Mouse (Mus musculus) midbrain, embryonic 16.5 days (tissue): ENCODE measurements at regions not wholly inside any gene's neighbourhood (a gene's known extent, or its start where the extent isn't known, plus 50 kb on each side); places are given as distances from the start of the nearest gene placed in this dataset.

ENCODE experiments used
- ATAC-seq: fragments of 200-750 bp; cut with Nextera tagmentation; 2 replicates; pipeline ENCODE4 v1.8.0; 2017; ENCODE audit warnings: moderate TSS enrichment
- H3K27ac ChIP-seq: fragments of 300-500 bp; sonication (generic); 2 replicates; pipeline ENCODE4 v1.5.1; 2014; ENCODE audit warnings: mild to moderate bottlenecking, low read length, mixed read lengths
- H3K27me3 ChIP-seq: fragments of 300-500 bp; sonication (generic); 2 replicates; pipeline ENCODE4 v1.6.1; 2014; ENCODE audit warnings: low read depth, low read length, mixed read lengths; ENCODE audit not compliant: control insufficient read depth, insufficient read depth
- H3K36me3 ChIP-seq: fragments of 300-500 bp; sonication (generic); 2 replicates; pipeline ENCODE4 v1.6.1; 2014; ENCODE audit warnings: mild to moderate bottlenecking, low read length, moderate library complexity, mixed read lengths; ENCODE audit not compliant: control insufficient read depth, insufficient read depth
- H3K4me1 ChIP-seq: fragments of 300-500 bp; sonication (generic); 2 replicates; pipeline ENCODE4 v1.6.1; 2014; ENCODE audit warnings: mild to moderate bottlenecking, low read length, mixed read lengths; ENCODE audit not compliant: control insufficient read depth, insufficient read depth
- H3K4me2 ChIP-seq: fragments of 300-500 bp; sonication (generic); 2 replicates; pipeline ENCODE4 v1.6.1; 2014; ENCODE audit warnings: mild to moderate bottlenecking, low read length, mixed read lengths
- H3K4me3 ChIP-seq: fragments of 300-500 bp; sonication (generic); 2 replicates; pipeline ENCODE4 v1.5.1; 2014; ENCODE audit warnings: low read depth, mild to moderate bottlenecking, low read length, moderate library complexity, mixed read lengths
- H3K9ac ChIP-seq: fragments of 300-500 bp; sonication (generic); 2 replicates; pipeline ENCODE4 v1.6.1; 2014; ENCODE audit warnings: low read depth, low read length, mixed read lengths
- H3K9me3 ChIP-seq: fragments of 300-500 bp; sonication (generic); replicated peaks from 2 replicates; pipeline ENCODE4 v1.6.1; 2014; ENCODE audit warnings: mild to moderate bottlenecking, low read length, mixed read lengths; ENCODE audit not compliant: control insufficient read depth, poor library complexity, severe bottlenecking
- WGBS: fragments of 180-500 bp; shearing (Covaris S2); extraction: QIAGEN DNeasy Blood & Tissue Kit; methylation state at CpG from one replicate; pipeline ENCODE4 v1.1.7; 2014; 5-methylcytosine and 5-hydroxymethylcytosine counted together

DNA sequence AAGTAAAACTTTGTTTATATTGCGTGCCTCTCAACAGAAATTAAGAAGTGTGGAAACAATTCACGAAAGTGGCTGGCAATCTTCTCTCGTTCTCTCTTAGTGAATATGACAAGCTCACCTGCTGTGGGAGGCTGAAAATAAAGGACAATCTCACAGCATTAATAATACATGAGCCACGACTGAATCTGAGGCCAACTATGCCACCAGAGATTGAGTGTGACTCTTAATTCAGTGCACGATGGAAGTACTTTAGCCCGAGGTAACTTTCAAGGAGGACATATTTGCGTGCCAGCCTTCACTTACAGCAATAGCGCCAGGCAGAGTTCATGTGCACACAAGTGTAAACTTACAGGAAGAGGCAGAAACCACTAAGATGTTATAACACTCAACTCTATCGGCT, 760.6 kb upstream of the Epha5 start:
- Histone ChIP-seq H3K4me3 (no peak overlapping the region), H3K4me2 (no peak overlapping the region), H3K4me1 (peaks cover 2% of the 10 kb centered on the region; the same call in 1 of the 2 replicates), H3K36me3 (no peaks in the 10 kb centered on the region), H3K27ac (no peak overlapping the region), H3K27me3 (no peaks in the 10 kb centered on the region), H3K9me3 (no peaks in the 10 kb centered on the region), H3K9ac (no peak overlapping the region)
- WGBS = 30% methylated on average over 9 of the region's 9 CpGs
- peak; percentile 39 for ATAC-seq

DNA sequence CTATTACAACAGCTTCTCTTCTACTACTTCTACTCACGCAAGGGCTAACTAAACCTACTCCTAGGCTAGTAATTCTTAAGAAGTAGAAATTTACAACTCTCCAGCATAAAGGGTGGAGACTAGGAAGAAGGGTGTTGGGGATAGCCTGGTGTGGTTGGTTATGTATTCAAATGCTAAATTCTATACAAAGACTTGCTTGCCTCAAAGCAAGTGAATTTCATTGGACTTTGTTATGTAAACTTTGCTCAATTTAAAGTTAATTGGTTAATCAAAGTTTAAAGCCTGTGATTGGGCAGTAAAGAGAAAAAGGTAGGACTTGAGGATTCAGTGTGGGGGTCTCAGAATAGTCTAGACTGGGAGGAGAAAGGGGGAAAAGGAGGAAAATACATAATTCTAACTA, 756.7 kb upstream of the Epha5 start:
- no peak overlapping the region for H3K4me2 ChIP-seq
- no peak overlapping the region for H3K9ac ChIP-seq
- no peaks in the 10 kb centered on the region for H3K36me3 ChIP-seq
- no peak overlapping the region for H3K27ac ChIP-seq
- no peak overlapping the region for H3K4me3 ChIP-seq
- no peaks in the 10 kb centered on the region for H3K9me3 ChIP-seq
- WGBS = 88% methylated on average over 1 of the region's 1 CpGs
- ATAC-seq = no peak
- H3K4me1 ChIP-seq = peaks cover 2% of the 10 kb centered on the region; the same call in 1 of the 2 replicates
- H3K27me3 ChIP-seq = no peaks in the 10 kb centered on the region

DNA sequence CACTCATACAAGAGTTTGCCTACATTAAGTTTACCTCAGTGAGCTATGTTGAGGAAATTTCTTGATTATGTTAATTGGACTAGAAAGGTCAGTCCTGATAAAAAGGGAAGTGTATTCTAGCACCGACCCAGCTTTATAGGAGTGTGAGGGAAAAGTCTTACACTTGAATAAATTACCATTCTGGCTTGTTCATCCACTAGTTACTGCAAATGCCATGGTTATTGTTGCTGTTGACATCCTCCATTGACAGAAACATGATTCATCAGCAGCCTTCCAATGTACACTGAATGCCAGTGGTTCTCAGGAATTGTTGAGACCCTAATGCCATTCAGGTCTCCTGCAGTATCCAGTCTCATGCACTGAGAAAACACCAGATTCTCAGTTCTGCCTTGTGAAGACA, 738.7 kb upstream of the Epha5 start:
- WGBS = 43% methylated on average over 1 of the region's 1 CpGs

DNA sequence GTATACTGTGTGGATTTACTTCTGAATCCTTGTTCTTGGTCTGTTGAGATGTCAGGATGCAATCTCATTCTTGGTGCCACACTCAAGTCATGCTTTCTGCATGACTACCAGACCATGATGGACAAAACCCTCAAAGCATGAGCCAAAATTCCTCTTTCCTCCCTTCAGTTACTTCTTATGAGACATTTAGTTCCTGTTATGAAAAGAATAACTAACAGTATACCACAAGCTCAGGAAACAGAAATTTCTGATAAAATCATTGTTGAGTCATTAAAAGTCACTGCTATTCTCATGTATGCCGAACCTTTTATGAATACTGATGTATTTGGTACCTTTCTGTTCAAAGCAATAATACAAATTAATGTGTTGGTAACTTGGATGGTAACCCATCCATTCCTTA, 738.0 kb upstream of the Epha5 start:
- H3K4me2 ChIP-seq = no peak overlapping the region
- no peaks in the 10 kb centered on the region for H3K9me3 ChIP-seq
- no peaks in the 10 kb centered on the region for H3K27me3 ChIP-seq
- WGBS = 91% methylated on average over 1 of the region's 1 CpGs
- H3K4me1 ChIP-seq = no peaks in the 10 kb centered on the region
- no peaks in the 10 kb centered on the region for H3K36me3 ChIP-seq
- no peak overlapping the region for H3K4me3 ChIP-seq
- H3K9ac ChIP-seq = no peak overlapping the region
- H3K27ac ChIP-seq = no peak overlapping the region
- ATAC-seq = no peak

More for the DNA sequence above, 738.7 kb upstream of the Epha5 start:
- no peak overlapping the region for H3K9ac ChIP-seq
- ATAC-seq = no peak
- H3K4me1 ChIP-seq = no peaks in the 10 kb centered on the region
- no peak overlapping the region for H3K27ac ChIP-seq
- no peaks in the 10 kb centered on the region for H3K36me3 ChIP-seq
- H3K4me2 ChIP-seq = no peak overlapping the region
- no peaks in the 10 kb centered on the region for H3K27me3 ChIP-seq
- no peaks in the 10 kb centered on the region for H3K9me3 ChIP-seq
- no peak overlapping the region for H3K4me3 ChIP-seq
